8 mouse cellular contexts compared by ENCODE assay signal in genomic region chr11:97697891-97698529, GRCm38 (mm10). TPM values are rescaled to one million over a fixed set of nuclear protein-coding genes. Genes with fewer than 3 reads are reported as not detected.
A peak's percentile ranks its signal among the peaks of the same experiment; 100 is the strongest.
DNase-seq lines count a peak whose midpoint lies in the region; ATAC-seq and TF ChIP-seq lines count a peak whose summit lies in the region.

No protein-coding gene starts in this region.

- no peak for DNase-seq in gastrocnemius, adult 2 months
- no peak for DNase-seq in gastrocnemius, postnatal 25 days
- DNase-seq in ZHBTc4 (ENCODE audit: low read depth, low spot score), result peak; percentile 75
- peak; percentile 55 for DNase-seq in hindbrain, embryonic 11.5 days (ENCODE audit: low spot score)
- no peak for DNase-seq in testis, postnatal 10 days (ENCODE audit: low spot score)
- DNase-seq in layer of hippocampus, postnatal 14 days (ENCODE audit: low spot score in 2 of 2), result no peak

- intact Hi-C loops in gastrocnemius, adult 2 months (cut with DNase I), result loop anchor here (1.0 kb wide), 1 partner anchor 40 kb away; no protein-coding TSS in a partner anchor

- H3K36me3 ChIP-seq in hindbrain, embryonic 11.5 days (ENCODE audit: control insufficient read depth, insufficient read depth, low read length), result no peaks in the 10 kb centered on the region
- H3K36me3 ChIP-seq in midbrain, embryonic 13.5 days, result peaks cover 3% of the 10 kb centered on the region; the same call in 1 of the 2 replicates

- peak overlapping the region; percentile 91 for H3K27ac ChIP-seq in gastrocnemius, adult 2 months
- H3K27ac ChIP-seq in hindbrain, embryonic 11.5 days (ENCODE audit: low read depth, low read length), result peak overlapping the region; percentile 98
- peak overlapping the region; percentile 99 for H3K27ac ChIP-seq in midbrain, embryonic 13.5 days

- peak overlapping the region; percentile 97 for H3K9ac ChIP-seq in hindbrain, embryonic 11.5 days (ENCODE audit: low read depth, low read length)
- peak overlapping the region; percentile 96 for H3K9ac ChIP-seq in midbrain, embryonic 13.5 days (replicated peaks)

- peaks cover 22% of the 10 kb centered on the region for H3K4me1 ChIP-seq in hindbrain, embryonic 11.5 days (replicated peaks; ENCODE audit: control insufficient read depth, insufficient read depth, low read length)
- peaks cover 68% of the 10 kb centered on the region for H3K4me1 ChIP-seq in midbrain, embryonic 13.5 days (replicated peaks)

- no peaks in the 10 kb centered on the region for H3K9me3 ChIP-seq in hindbrain, embryonic 11.5 days (ENCODE audit: control insufficient read depth, low read length)
- H3K9me3 ChIP-seq in midbrain, embryonic 13.5 days, result no peaks in the 10 kb centered on the region

- TF ChIP-seq CTCF in gastrocnemius, adult 2 months (IDR thresholded peaks at IDR 0.05), result no peak

- no peaks in the 10 kb centered on the region for H3K27me3 ChIP-seq in hindbrain, embryonic 11.5 days (ENCODE audit: control insufficient read depth, insufficient read depth, low read length)
- H3K27me3 ChIP-seq in midbrain, embryonic 13.5 days, result no peaks in the 10 kb centered on the region

- H3K4me3 ChIP-seq in gastrocnemius, adult 2 months, result peak overlapping the region; percentile 91
- H3K4me3 ChIP-seq in hindbrain, embryonic 11.5 days (ENCODE audit: low read depth, low read length), result peak overlapping the region; percentile 89
- H3K4me3 ChIP-seq in midbrain, embryonic 13.5 days (replicated peaks), result peak overlapping the region; percentile 77

- no peak for ATAC-seq in hindbrain, embryonic 11.5 days (ENCODE audit: low FRiP score)
- no peak for ATAC-seq in midbrain, embryonic 13.5 days
- no peak for ATAC-seq in megakaryocyte progenitor cell, adult 5-6 weeks (replicated peaks; ENCODE audit: poor library complexity)

- WGBS in hindbrain, embryonic 11.5 days, result 2% methylated on average over 14 of the region's 14 CpGs
- under 1% methylated on average over 14 of the region's 14 CpGs for WGBS in midbrain, embryonic 13.5 days

- H3K4me2 ChIP-seq in hindbrain, embryonic 11.5 days (replicated peaks; ENCODE audit: low read depth, low read length), result peak overlapping the region; percentile 96
- peak overlapping the region; percentile 94 for H3K4me2 ChIP-seq in midbrain, embryonic 13.5 days (replicated peaks)

RNA-seq across cellular contexts. Expression of gene Pcgf2, which starts 2.3 kb away (rescaled TPM):
- total RNA-seq in gastrocnemius, adult 2 months (2021), result 1 to 10 TPM; 1.7 to 2.9 TPM
- 1 to 10 TPM; 2.4 to 3.3 TPM for total RNA-seq in gastrocnemius, postnatal 25 days (2021)
- 16.9 and 18.6 TPM in 2 replicates for polyA plus RNA-seq in hindbrain, embryonic 11.5 days (2014; fragmentation: Nextera tagmentation; extraction: Ambion mirVana)
- polyA plus RNA-seq in midbrain, embryonic 13.5 days (2015; fragmentation: Nextera tagmentation; extraction: Ambion mirVana), result 23.6 and 25.3 TPM in 2 replicates
- 3.9 and 4.6 TPM in 2 replicates for total RNA-seq in megakaryocyte progenitor cell, adult 5-6 weeks (2015)
- 1.2 and 1.5 TPM in 2 replicates for total RNA-seq in megakaryocyte progenitor cell, adult 5-6 weeks (2017)
- 10 to 100 TPM; 29.9 to 32.7 TPM for total RNA-seq in layer of hippocampus, postnatal 14 days (2021)

RNA-seq across cellular contexts. Expression of gene Psmb3, which starts 5.2 kb away (rescaled TPM):
- 100 to 1,000 TPM; 141 to 159 TPM for total RNA-seq in gastrocnemius, adult 2 months (2021)
- total RNA-seq in gastrocnemius, postnatal 25 days (2021), result 100 to 1,000 TPM; 128 TPM
- polyA plus RNA-seq in hindbrain, embryonic 11.5 days (2014; fragmentation: Nextera tagmentation; extraction: Ambion mirVana), result 468 and 507 TPM in 2 replicates
- 503 and 505 TPM in 2 replicates for polyA plus RNA-seq in midbrain, embryonic 13.5 days (2015; fragmentation: Nextera tagmentation; extraction: Ambion mirVana)
- 114 and 126 TPM in 2 replicates for total RNA-seq in megakaryocyte progenitor cell, adult 5-6 weeks (2015)
- 158 and 185 TPM in 2 replicates for total RNA-seq in megakaryocyte progenitor cell, adult 5-6 weeks (2017)
- total RNA-seq in layer of hippocampus, postnatal 14 days (2021), result 100 to 1,000 TPM; 140 to 149 TPM

RNA-seq across cellular contexts. Expression of gene Cisd3, which starts 12.4 kb away (rescaled TPM):
- total RNA-seq in gastrocnemius, adult 2 months (2021), result 100 to 1,000 TPM in 1 of 2 experiments, 10 to 100 TPM in 1; 96.2 to 111 TPM
- total RNA-seq in gastrocnemius, postnatal 25 days (2021), result 100 to 1,000 TPM; 109 to 113 TPM
- polyA plus RNA-seq in hindbrain, embryonic 11.5 days (2014; fragmentation: Nextera tagmentation; extraction: Ambion mirVana), result 11.8 and 14.8 TPM in 2 replicates
- 14.4 and 16.1 TPM in 2 replicates for polyA plus RNA-seq in midbrain, embryonic 13.5 days (2015; fragmentation: Nextera tagmentation; extraction: Ambion mirVana)
- 17.4 and 24.9 TPM in 2 replicates for total RNA-seq in megakaryocyte progenitor cell, adult 5-6 weeks (2015)
- 3.5 and 5.4 TPM in 2 replicates for total RNA-seq in megakaryocyte progenitor cell, adult 5-6 weeks (2017)
- 10 to 100 TPM; 47.1 to 50.2 TPM for total RNA-seq in layer of hippocampus, postnatal 14 days (2021)

RNA-seq across cellular contexts. Expression of gene Mllt6, which starts 34.8 kb away (rescaled TPM):
- 10 to 100 TPM; 41.9 to 54.7 TPM for total RNA-seq in gastrocnemius, adult 2 months (2021)
- 10 to 100 TPM; 33.0 to 40.5 TPM for total RNA-seq in gastrocnemius, postnatal 25 days (2021)
- 4.1 and 4.2 TPM in 2 replicates for polyA plus RNA-seq in hindbrain, embryonic 11.5 days (2014; fragmentation: Nextera tagmentation; extraction: Ambion mirVana)
- polyA plus RNA-seq in midbrain, embryonic 13.5 days (2015; fragmentation: Nextera tagmentation; extraction: Ambion mirVana), result 3.1 and 3.9 TPM in 2 replicates
- 3.3 and 4.5 TPM in 2 replicates for total RNA-seq in megakaryocyte progenitor cell, adult 5-6 weeks (2015)
- 5.8 and 7.2 TPM in 2 replicates for total RNA-seq in megakaryocyte progenitor cell, adult 5-6 weeks (2017)
- 10 to 100 TPM; 72.8 to 83.8 TPM for total RNA-seq in layer of hippocampus, postnatal 14 days (2021)

RNA-seq across cellular contexts. Expression of gene Pip4k2b, which starts 46.5 kb away (rescaled TPM):
- 10 to 100 TPM; 59.3 to 66.2 TPM for total RNA-seq in gastrocnemius, adult 2 months (2021)
- total RNA-seq in gastrocnemius, postnatal 25 days (2021), result 10 to 100 TPM; 38.9 to 45.0 TPM
- polyA plus RNA-seq in hindbrain, embryonic 11.5 days (2014; fragmentation: Nextera tagmentation; extraction: Ambion mirVana), result 2.9 and 3.4 TPM in 2 replicates
- polyA plus RNA-seq in midbrain, embryonic 13.5 days (2015; fragmentation: Nextera tagmentation; extraction: Ambion mirVana), result 3.7 and 4.0 TPM in 2 replicates
- 16.9 and 17.6 TPM in 2 replicates for total RNA-seq in megakaryocyte progenitor cell, adult 5-6 weeks (2015)
- 17.2 and 28.6 TPM in 2 replicates for total RNA-seq in megakaryocyte progenitor cell, adult 5-6 weeks (2017)
- total RNA-seq in layer of hippocampus, postnatal 14 days (2021), result 100 to 1,000 TPM; 115 to 118 TPM

Comparison
In these comparisons a context has a peak if more than half of its experiments do, and no peak if none do; other contexts are left out.
1. DNase-seq: peak in ZHBTc4 (single experiment) and hindbrain, embryonic 11.5 days (single experiment); none in gastrocnemius, adult 2 months (single experiment), gastrocnemius, postnatal 25 days (single experiment), testis, postnatal 10 days (single experiment) and layer of hippocampus, postnatal 14 days (0 of 2).
2. RNA of gene Pcgf2, which starts 2.3 kb away (total RNA-seq): 29.9 to 32.7 TPM in layer of hippocampus, postnatal 14 days; 1.2 to 4.6 TPM in megakaryocyte progenitor cell, adult 5-6 weeks, 2.4 to 3.3 TPM in gastrocnemius, postnatal 25 days and 1.7 to 2.9 TPM in gastrocnemius, adult 2 months; every median in the first group is over 4 times any median in the second.
3. Peak in every context shown above with its lines, with median percentiles within 50 percentile points of each other: H3K27ac ChIP-seq and H3K4me3 ChIP-seq.